Mouse (Mus musculus) testis, postnatal 14 days (tissue): ENCODE data around the gene Eps8.

Source experiments
- DNase-seq: peaks from one replicate; pipeline ENCODE4 v3.0.0; 2021; ENCODE audit warnings: low spot score

Eps8 gene

DNA sequence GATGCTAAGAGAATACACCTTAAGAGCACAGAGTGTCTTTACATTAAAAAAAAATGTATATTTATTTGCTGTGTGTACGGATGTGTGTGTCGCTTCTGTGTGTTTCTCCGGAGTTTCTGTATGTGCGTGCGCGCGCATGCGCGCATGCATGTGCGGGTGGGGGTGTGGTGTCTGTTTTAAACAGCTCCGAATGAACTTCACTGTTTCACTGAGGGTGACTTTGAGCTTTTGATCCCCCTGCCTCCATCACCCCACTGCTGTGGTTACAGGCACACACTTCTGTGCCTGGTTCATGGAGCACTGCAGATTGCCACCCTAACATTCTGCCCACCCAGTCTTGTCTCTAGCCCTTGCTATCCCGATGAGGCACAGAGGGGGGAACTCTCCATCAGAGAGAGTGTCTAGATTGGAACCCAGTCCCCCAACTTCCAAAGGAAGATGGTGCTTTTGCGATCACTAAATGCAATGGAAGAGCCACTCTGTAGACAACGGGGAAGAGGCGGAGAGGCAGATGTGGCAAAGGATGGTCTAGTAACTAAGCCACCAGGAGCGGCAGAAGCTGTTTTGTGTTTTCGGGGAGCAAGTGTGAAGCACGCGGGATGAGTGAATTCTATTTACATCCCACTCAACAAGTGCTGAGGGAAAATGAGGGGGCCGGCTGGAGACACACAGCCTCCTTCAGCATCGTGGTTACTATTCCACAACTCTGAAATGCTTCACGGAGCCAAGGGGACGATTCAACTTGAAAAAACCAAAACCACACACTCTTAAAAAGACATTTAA, 7.1 kb upstream of the Eps8 start:
- DNase-seq, result no peak

DNA sequence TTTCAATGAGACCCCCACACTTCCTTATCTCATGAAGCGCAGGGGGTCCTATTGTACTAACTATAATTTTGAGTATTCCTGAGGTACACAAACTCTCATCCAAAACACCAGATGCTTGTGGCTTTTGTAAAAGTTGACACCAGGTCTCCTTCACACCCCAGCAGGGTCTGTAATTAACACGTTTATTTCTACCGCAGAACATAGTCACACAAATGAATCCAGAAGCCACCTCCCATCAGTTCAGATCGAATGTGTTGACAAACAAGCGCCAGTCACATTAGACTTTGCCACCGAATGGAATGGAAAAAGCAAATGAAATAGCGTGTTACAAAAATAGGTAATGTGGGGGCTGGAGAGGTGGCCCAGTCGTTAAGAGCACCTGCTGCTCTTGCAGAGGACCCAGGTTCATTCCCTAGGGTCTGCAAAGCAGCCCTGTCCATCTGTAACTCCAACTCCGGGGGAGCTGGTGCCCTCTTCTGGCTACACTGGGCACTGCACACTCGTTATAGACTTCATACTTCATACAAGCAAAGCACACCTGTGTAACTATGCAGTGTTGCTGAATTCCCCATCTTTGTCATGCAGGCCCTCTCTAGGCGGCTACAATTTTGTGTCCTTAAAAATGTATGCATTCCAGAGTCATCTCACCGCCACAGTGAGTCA, 3.9 kb upstream of the Eps8 start:
- DNase-seq, result peak; percentile 34

DNA sequence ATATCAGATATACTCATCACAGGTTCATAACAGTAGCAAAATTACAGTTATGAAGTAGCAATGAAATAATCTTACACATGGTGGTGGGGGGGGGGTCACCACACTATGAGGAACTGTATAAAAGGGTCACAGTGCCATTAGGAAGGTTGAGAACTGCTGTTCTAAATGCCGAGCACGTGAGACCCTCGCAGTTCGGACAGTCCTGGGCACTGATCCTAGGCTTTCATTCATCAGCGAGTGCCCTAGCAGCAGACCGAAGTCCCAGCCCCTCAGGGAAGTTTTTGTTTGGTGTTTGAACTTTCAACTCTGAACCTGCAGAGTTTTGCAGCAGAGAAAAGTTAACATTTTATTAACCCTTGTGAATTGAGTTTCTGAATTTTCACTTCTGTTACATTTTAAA, 2.5 kb upstream of the Eps8 start:
- DNase-seq, result no peak

DNA sequence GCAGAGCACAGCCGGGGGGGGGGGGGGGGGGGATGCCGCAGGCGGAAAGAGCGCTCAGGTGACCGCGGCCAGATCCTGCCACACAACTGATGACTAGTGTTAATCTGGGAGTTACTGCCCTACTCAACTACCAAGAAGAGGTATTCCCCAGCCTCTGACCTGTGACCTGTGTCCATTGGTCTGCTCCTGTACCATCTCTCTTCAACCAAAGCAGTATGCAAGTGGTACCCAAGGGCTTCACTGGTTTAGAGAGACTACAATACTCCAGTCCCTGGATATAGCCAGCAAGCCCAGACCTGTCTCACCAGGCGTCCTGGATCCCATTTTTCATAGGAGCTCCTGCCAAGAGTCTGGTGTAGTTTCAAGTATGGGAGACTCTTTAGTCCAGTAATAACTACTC, 5.1 kb downstream of the Eps8 start:
- DNase-seq, result no peak

DNA sequence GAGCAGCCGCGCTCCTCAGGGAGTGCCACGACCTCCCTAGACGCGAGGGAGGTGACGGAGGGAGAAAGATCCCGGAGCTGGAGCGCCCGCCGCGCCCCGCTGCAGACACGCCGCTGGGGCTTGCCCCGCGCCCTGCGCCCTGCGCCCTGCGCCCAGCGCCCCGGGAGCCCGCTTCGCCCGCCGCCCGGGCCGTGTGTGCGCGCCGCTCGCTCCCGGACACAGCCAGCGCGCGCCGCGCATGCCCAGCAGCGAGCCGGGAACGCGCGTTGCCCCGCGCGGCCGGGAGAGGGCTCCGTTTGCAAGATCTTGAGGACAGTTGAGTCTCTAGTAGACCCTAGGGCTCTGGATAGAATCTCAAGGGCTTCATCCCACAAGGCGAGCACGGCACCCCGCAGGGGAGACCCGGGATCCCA, 5.6 kb downstream of the Eps8 start:
- DNase-seq, result peak; percentile 67

DNA sequence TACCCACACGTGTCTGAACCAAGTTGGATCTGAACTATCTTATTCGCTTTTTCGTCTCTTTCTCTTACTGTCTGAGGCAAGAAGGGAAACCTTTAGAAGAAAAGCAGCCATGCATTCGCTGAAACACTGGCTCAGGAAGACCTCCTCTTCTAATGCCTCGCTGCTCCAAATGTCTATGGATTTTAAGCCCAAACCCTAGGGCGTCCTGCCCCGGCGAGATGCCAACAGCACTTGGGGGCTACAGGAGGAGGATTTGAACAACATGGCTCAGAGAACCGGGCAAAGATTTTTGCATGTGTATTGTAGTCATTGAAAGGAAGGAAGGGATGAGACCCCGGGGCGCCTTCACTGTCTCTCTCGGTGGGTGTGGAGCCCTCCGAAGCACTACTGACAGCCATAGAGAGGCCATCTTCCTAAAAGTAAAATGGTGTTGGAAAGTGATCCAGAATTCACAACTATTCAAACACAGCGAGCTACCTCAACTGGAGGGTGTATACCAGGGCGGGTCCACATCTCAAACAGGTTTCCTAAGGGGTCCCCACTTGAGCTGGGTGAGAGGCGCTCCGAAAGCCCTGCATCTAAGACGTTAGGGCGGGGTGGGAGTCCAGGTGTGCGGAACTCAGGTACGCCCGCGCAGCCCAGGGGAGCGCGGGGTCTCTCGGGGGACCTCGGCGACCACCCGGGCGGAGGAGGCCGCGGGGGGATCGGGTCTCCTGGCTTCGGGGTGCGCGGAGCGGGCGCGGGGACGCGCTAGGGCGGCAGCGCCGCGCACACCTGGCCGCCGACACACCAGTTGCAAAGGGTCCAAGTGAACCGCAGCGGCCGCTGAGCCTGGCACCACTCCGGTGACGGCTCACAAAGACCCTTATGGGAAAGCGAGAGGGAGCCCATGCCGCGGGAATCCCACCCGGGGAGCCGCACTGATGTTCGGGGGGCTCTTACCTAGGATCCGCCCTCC, 6.3 kb downstream of the Eps8 start:
- DNase-seq, result no peak

DNA sequence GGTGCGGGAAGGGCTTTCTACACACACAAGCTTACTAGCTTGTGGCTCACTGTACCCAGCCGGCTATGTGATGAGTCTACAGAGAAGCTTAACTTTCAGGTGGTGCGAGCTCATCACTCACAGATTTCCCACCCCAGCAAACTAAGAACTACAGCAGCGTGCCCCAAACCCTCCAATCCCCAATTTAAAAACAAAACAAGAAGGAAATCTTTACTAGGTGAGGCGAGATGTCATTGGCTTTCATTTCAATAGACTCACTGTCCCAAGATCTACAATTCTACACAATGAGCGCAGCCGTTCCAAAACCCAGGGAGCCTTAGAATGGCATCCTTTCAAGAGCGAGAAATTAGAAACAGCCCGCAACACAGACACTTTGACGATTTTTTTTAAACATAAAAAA, 7.0 kb downstream of the Eps8 start:
- no peak for DNase-seq

DNA sequence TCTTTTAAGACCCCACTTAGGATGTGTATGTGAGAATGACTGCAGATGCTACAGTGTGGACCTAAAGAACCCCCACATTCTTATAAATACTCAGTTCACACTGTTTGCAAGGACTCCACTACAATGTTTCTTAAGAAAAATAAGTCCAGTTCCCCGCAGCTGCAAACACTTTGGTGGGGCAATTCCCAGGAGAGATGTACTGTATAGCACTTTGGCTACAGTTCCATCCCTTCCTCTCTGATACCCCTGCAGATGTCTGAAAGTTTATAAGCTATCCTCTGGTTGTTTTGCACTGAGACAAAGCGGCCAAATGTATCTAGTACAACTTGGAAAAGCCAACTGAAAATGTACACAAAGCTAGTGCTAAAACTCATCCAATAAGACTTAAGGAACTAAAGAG, 8.0 kb downstream of the Eps8 start:
- no peak for DNase-seq

DNA sequence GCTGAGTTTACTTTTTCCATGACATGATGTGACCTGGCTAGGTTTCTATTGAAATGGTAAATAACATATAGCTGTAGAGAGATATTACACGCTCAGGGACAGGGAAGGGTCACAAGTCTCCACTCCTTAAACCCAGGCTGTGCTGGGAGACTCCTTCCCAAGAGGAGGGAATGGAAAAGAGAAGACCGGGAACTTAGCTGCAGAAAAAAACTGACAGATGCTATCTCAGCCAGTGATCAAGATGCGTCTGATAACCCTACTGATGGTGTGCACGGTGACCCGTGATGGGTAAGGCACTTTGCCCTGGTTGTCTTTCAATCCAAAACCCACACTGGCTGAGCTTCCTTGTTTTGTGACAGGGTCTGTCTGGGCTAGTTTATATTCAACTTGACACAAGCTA, 9.8 kb downstream of the Eps8 start:
- no peak for DNase-seq

DNA sequence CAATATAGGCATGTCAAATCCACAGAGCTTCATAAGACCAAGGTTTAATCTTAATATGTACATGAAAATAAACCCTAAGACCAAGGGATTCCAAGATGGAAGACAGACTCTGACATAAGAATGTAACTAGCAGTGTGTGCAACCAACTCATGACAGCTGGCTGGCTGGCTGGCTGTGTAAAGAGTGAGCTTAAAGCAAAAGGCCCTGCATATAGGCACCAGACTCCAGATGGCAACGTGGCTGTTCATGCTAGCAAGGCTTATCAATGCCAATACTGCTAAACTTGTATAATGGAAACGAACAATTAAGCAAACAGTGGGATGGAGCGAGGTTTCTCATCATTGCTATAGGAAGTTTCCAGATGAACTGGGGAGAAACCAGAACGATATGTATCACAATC, 10.9 kb downstream of the Eps8 start:
- no peak for DNase-seq

DNA sequence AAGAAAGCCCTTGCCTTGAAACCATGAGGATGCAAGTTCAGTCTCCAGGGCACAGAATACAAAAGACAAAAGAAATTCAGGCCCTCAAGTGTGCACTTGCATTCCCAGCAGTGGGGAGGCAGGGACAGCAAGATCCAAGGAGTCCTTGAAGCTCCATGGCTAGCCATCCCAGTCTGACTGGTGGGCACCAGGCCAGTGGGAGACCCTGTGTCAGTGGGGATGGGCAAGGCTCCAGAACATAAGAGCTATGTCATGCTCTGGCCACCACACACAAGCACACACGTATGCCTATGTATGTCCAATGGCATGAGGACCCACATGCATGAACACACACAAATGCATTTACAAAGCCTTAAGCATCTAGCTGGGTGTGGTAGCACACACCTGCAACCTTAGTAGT, 13.0 kb downstream of the Eps8 start:
- no peak for DNase-seq

DNA sequence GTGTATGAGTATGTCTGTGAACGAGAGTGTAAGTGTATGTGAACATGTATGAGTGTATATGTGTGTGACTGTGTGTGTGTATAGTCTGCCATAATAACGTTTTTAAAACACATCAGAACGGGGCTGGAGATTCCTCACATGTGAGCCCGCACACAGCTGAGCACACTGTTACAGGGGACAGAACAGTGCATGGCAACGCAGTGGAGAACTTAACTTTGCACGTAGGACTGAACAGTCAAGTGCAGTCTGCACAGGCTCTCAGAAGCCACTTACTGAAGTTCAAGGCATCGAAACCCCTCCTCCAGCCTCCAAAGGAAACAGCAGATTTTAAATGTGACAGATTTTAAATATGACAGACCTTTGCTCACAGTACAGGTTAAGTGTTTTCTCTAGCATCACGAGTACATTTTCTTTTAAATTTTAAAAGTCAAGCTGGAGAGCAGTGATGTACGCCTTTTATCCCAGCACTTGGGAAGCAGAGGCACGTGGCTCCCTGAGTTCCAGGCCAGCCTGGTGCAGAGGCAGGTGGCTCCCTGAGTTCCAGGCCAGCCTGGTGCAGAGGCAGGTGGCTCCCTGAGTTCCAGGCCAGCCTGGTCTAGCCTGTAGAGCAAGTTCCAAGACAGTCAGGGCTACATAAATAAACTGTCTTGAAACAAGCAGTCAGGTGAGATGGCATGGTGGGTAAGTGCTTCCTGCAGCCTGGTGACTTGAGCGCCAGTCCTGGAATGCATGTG, 15.7 kb downstream of the Eps8 start:
- no peak for DNase-seq

DNA sequence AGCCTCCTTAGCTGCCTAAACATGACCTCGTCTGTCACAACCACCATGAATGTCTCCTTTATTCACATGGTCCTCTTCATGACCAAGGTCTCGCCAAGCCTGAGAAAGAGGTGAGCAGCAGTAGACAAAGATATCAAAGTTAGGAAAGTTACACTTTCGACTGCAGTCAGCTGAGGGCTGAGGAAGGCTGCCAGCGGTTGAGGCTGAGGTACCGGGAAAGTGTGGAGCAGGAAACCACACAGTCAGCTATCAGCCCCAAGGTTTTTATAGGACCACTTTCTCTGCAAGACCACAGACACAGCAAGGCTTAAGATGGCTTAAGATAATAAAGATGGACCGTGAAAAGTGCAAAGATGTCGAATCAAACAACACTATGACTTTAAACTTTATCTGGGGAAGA, 17.2 kb downstream of the Eps8 start:
- DNase-seq, result no peak

DNA sequence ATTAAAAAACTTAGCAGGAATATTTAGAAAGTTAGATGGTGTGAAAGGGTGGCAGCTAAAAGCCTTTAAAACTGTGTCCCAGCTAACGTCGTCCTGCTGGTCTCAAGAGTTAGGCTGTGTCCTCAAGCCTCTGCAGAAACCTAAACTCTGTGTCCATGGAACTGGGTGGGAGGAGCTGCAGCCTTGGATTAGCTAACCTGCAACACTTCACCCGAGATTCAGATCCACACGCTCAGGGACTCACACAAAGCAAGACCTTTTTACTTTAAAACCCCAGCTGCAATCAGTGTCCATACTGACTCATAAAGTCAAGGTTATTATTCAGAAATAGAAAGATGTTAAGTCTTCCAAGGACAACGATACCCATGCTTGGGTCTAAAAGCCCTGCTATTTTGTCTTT, 18.5 kb downstream of the Eps8 start:
- DNase-seq, result no peak

DNA sequence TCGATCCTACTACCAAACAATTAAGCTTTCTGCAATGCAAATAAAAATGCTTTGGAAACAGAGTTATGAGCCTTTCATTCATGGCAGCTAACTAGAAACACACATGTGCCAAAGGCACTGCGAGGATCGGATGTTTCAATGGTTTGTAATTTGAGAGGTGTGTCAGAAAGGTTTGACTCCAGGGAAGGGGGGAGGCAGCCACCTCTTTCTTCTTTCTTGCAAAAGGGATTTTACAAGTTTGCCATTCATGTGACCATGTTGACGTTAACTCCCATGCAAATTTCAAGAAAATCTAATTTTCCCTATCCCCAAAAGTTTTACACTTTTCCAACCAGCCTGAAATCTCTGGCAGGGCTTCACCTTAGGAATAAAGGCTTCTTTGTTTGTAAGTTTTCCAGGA, 21.1 kb downstream of the Eps8 start:
- no peak for DNase-seq

DNA sequence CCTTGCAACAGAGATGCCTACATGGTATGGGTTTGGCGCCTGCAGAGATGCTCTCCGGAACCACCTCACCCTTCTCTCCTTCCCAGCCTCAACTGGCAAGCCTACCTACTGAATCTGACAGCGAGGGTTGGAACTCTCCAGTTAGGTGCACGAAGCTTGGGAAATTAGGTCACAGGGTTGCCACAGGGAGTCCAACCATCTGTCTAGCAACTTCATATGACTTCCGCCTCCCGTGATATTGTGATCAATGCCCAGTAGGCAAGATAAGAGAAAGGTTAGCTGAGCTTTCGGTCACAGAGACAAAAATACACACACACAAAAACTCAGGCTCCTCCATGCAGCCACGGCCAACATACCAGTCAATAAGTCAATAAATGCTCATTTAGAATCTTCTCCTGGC, 21.6 kb downstream of the Eps8 start:
- DNase-seq, result no peak

DNA sequence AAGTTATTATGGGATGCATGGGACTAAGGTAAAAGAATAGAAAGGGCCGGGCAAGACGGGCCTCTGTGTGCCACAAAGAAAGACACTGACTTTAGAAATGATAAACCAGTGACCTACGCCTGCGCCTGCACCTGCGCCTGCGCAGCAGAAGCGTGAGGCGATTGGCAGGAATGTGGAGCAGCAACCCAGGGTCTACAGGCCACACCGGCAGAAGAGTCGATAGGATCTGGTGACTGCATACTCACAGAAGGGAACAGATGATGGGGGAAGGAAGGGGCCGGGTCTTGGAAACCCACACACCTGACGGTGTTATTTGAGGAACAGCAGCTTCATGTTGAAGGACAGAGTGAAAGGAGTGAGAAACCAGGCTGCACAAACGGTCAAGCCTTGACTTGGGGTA, 24.3 kb downstream of the Eps8 start:
- DNase-seq, result peak; percentile 23

DNA sequence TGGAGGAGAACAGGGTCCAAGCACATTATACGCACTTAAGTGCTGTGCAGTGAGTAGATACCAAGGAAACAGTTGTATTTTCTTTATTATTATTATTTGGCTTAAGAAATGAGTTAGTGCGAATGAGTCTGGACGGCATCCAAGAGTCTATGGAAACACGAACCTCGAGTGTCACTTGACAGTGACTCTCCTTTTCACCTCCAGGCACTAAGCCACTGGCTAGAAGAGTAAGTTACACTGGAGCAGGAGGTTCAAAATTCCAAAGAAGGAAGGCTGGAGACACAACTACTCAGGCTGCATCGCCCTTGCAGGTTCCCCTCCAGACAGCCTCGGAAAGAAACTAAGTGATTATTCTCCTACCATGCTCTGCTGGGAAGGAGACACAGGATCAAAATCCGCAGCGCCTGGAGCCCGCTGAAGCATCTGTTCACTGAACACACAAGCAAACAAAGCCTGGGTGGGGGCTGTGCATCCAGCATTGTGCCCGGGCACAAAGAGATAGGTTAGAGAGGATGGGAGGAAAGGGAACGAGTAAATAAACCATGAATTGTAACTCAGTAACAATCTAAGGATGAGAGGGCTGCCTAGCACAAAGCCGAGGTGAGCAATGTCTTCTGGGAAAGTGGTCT, 25.0 kb downstream of the Eps8 start:
- DNase-seq, result peak; percentile 42

DNA sequence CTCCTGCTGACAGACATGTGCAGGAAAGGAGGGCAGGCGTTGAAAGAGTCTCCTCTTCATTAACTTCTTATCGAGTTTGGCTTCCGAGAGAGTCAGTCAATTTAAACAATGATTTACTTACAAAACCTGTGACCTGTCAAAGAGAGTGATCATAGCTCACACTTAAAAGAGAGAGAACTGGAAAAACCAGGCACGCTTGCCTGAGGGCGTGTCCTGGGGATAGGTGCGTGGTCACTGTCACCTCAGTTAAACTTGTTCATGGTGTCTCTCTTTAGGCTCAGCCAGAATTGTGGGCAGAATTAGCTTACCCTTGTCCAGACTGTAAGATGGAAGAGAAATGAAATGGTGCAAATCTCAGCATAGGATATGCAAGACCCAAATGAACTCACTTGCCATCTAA, 26.0 kb downstream of the Eps8 start:
- no peak for DNase-seq

DNA sequence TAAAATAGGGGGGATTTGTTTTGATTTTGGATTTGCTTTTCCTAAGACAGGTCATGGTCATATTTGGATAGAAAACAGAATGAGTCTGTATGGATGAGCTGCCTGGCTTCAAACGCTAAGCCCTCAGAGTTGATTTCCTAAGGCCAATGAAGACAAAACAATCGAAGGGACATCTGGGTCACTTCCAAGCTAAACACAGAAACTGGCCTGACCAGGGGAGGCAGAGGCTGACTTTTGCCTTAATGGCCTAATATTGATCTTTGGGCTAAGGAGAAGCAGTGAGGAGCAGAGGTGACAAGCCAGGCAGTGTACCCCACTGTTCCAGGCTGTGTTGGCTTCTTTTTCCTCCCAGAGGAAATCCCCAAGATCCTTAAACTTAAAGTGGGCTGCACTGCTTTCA, 33.7 kb downstream of the Eps8 start:
- no peak for DNase-seq

DNA sequence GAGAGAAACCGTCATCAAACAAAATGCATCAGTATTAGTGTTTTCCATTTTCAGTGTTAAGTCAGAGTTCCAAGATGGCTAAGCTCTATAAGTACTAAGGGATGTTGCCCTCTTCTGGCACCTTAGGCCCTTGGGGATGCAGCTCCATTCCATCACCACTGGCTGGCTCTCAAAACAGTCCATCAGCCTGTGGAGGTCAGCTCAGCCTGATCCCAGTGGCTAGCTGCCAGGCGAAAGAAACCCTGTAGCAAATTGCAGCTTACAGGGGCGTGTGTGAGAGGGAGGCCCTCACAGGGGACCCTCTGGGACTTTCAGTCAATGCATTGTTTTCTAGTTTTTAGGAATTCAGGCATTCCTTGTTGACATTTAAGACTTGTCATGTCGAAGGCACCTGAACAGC, 40.8 kb downstream of the Eps8 start:
- peak; percentile 79 for DNase-seq

DNA sequence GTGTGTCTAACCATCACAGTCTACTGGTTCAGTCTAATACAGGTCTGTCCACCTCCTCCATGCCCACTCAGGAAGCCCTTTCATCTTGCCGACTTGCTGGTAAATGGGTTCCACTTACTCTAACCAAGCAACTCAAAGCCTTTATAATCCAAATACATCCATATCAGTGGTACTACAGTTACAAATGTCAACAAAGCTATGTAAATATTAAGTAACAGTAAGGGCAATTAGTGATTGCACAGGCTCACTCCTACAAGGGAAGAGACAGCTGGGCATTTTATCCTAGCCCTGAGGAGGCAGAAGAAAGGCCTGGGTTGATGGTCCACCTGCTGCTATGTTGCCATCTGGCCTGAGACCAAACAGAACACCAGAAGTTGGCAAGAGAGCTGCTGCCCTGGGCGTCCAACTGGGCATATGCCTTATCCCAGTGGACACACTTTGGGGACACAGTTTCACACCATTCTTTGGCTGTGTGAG, 42.6 kb downstream of the Eps8 start:
- DNase-seq, result no peak
